Mouse (Mus musculus): ENCODE results near the gene Eid2b. TPM values are rescaled to one million over a fixed set of nuclear protein-coding genes. Genes with fewer than 3 reads are reported as not detected.

The Eid2b gene
- polyA plus RNA-seq, 1 experiment from 2014 or later, result 41.4 TPM

DNA sequence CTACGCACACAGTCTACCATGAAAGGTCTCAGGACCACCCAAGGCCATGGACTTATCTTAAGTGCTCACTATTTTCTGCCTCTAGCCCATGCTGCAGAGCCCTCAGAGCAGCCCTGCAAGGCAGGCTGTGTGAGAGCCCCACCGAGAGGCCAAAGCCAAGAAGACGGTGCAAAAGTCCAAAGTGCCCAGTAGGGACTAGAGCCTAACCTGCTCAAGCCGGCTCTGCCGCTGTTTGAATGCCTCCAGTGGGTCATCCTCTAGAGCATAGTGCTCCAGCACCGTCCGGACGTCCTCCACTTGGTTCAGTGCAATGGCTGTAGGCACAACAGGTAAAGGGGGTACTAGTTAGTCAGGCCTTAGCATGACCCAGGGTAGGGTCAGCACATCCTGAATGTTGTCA, 28.7 kb downstream of the Eid2b start:
- H3K4me1 ChIP-seq (replicated peaks), result peaks cover 51% of the 10 kb centered on the region
- H3K4me3 ChIP-seq (replicated peaks), result no peak overlapping the region
- 91% methylated on average over 8 of the region's 8 CpGs for WGBS
- H3K4me2 ChIP-seq (replicated peaks), result no peak overlapping the region
- H3K27me3 ChIP-seq, result no peaks in the 10 kb centered on the region
- H3K9ac ChIP-seq (replicated peaks), result no peak overlapping the region
- ATAC-seq, result no peak
- H3K9me3 ChIP-seq, result no peaks in the 10 kb centered on the region
- no peak overlapping the region for H3K27ac ChIP-seq
- peaks cover 56% of the 10 kb centered on the region for H3K36me3 ChIP-seq

DNA sequence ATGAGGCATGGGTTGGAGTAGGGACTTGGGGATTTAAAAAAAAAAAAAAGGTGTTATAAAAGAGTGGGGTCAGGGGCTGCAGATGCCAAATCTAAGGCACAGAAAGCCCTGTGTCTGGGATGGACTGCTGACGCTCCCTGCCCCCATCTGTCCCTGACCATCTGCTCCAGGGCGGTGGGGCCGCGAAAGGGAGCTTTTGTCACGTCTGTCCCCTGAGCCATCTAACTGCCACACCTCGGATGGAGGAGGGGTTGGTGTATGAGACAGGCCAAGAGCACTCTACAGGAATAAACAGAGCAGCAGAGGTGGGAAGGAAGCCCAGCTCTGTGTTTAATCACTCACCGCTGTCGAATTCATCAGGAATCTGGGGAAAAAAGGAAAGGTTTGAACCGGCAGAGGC, 32.2 kb downstream of the Eid2b start:
- Histone ChIP-seq H3K4me3 (replicated peaks) (0 out of 2 replicates have a peak overlapping the region, but pooled peaks have one; percentile 85), H3K36me3 (peaks cover 63% of the 10 kb centered on the region), H3K4me2 (replicated peaks) (peak overlapping the region; percentile 92), H3K27me3 (no peaks in the 10 kb centered on the region), H3K4me1 (replicated peaks) (peaks cover 32% of the 10 kb centered on the region), H3K9me3 (no peaks in the 10 kb centered on the region), H3K27ac (peak overlapping the region; percentile 39; the same call in 1 of the 2 replicates), H3K9ac (replicated peaks) (0 out of 2 replicates have a peak overlapping the region, but pooled peaks have one; percentile 14)
- WGBS, result 48% methylated on average over 9 of the region's 9 CpGs
- no peak for ATAC-seq

DNA sequence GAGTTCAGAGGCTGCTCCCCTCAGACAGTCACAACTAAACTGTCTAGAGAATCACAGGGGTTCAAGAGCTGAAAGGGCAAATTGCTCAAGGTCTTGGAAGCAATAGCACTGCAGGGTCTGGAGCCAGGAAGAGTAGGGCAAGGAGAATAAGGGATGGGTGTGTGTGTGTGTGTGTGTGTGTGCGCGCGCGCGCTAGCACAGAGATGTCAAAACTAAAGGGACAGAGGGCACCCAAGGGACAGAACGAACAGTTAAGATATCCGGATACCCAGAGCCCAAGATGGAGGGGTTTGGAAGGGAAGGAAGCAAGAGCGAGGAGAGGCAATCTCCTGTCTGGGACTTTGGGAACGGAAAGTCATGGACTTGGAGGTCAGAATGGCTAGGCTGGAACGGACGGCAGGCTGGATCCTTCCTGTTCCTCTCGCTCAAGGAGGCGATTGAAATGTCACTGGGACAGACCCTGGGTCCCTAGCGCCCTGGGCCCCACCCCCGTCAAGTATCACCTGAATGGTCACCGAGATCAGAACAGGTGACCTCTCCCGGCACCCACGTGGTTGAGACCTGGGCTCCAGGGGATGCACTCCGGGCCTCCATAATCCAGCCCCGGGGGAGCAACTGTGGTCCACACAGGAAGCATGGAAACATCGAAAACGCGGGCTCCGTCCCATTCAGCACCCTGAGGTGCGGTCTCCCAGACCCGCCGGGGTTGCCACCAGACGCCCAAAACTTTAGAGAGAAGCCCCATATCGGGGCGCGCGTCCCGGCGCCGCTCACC, 33.8 kb downstream of the Eid2b start:
- no peaks in the 10 kb centered on the region for H3K27me3 ChIP-seq
- peak overlapping the region; percentile 92 for H3K4me2 ChIP-seq (replicated peaks)
- peak overlapping the region; percentile 81 for H3K27ac ChIP-seq
- no peaks in the 10 kb centered on the region for H3K9me3 ChIP-seq
- WGBS, result 6% methylated on average over 35 of the region's 35 CpGs
- H3K4me1 ChIP-seq (replicated peaks), result peaks cover 32% of the 10 kb centered on the region
- H3K36me3 ChIP-seq, result peaks cover 63% of the 10 kb centered on the region
- H3K9ac ChIP-seq (replicated peaks), result peak overlapping the region; percentile 87
- peak overlapping the region; percentile 85 for H3K4me3 ChIP-seq (replicated peaks)
- peak; percentile 68 for ATAC-seq

DNA sequence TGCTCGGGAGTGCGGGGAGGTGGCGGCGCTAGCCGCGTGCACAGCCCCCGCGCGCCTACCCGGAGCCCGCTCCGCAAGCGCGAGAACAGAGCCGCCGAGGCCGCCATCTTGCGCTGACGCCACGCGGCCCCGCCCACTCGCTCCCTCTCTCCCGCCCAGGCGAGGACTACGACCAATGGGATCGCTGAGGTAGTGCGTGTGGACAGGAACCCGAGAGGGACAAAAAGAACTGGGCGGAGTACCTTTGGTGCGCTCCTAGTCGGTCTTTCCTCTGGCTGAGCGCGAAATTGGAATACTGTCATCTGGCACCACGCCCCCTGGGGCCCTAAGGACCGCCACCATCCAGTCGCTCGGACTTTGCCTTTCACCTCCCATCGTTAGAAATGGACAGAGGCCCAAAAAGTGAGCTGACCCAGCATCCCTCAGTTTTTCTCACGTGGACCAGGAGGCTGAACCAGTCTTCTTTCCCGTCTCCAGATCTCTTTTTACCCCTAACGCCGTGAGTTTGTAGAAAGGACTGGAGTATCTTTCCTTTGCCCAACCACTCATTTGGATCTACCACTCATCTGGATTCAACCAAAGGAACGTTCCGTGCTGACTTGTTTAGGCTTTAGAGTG, 34.5 kb downstream of the Eid2b start, which contains the start of gene Timm50:
Gene Timm50, minus strand, starts transcription at position 147 of the 618 bp plus-strand sequence.
- Histone ChIP-seq H3K4me2 (replicated peaks) (peak within 1 kb of the TSS; percentile 92), H3K36me3 (peaks cover 63% of the 10 kb centered on the region), H3K9me3 (no peaks in the 10 kb centered on the region), H3K27me3 (no peaks in the 10 kb centered on the region), H3K4me3 (replicated peaks) (peak within 1 kb of the TSS; percentile 85), H3K27ac (peak within 1 kb of the TSS; percentile 81), H3K9ac (replicated peaks) (peak within 1 kb of the TSS; percentile 87), H3K4me1 (replicated peaks) (peaks cover 32% of the 10 kb centered on the region)
- peak; percentile 98 for ATAC-seq
- 1% methylated on average over 44 of the region's 45 CpGs for WGBS

DNA sequence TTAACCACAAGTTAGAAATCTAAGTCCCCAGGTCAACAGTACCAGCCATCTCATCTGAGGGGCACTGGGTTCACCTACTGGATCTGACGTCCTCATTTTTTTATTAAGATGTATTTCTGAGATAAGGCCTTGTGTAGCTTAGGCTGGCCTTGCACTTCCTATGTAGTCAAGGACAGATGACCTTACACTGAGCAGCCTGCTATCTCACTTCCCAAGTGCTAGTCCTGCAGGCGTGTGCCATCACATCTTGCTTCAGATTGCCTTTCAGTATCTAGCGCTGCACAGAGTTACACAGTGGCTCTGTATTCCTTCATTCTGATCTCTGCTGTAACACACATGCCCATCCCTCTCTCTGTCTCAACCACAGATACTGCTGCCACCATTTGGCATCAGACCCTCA, 40.5 kb downstream of the Eid2b start:
- ATAC-seq, result no peak
- Histone ChIP-seq H3K27me3 (no peaks in the 10 kb centered on the region), H3K9me3 (no peaks in the 10 kb centered on the region), H3K4me2 (replicated peaks) (no peak overlapping the region), H3K4me1 (replicated peaks) (no peaks in the 10 kb centered on the region), H3K9ac (replicated peaks) (no peak overlapping the region), H3K4me3 (replicated peaks) (no peak overlapping the region), H3K27ac (no peak overlapping the region), H3K36me3 (peaks cover 91% of the 10 kb centered on the region)
- WGBS, result 87% methylated on average over 3 of the region's 3 CpGs

DNA sequence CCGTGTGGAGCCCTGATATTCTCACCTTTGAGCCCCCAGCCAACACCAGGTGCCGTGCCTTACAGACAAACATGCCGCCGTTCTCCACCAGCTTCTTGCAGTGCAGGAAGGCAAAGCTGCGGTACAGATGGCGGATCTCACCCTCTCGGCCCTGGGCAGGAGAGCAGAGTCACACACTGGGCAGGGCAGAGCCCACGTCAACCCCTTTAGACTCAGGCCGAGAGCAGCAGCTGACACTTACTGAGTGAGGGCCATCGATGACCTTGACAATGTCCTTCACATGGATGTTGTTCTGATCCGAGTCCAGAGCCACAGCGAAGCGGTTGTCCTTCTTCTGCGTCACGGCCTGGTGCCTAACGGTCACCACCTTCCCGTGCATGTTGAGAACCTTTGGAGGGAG, 41.2 kb downstream of the Eid2b start:
- Histone ChIP-seq H3K9me3 (no peaks in the 10 kb centered on the region), H3K4me1 (replicated peaks) (no peaks in the 10 kb centered on the region), H3K27ac (no peak overlapping the region), H3K4me3 (replicated peaks) (no peak overlapping the region), H3K4me2 (replicated peaks) (no peak overlapping the region), H3K27me3 (no peaks in the 10 kb centered on the region), H3K36me3 (peaks cover 98% of the 10 kb centered on the region), H3K9ac (replicated peaks) (no peak overlapping the region)
- no peak for ATAC-seq
- 94% methylated on average over 17 of the region's 17 CpGs for WGBS

DNA sequence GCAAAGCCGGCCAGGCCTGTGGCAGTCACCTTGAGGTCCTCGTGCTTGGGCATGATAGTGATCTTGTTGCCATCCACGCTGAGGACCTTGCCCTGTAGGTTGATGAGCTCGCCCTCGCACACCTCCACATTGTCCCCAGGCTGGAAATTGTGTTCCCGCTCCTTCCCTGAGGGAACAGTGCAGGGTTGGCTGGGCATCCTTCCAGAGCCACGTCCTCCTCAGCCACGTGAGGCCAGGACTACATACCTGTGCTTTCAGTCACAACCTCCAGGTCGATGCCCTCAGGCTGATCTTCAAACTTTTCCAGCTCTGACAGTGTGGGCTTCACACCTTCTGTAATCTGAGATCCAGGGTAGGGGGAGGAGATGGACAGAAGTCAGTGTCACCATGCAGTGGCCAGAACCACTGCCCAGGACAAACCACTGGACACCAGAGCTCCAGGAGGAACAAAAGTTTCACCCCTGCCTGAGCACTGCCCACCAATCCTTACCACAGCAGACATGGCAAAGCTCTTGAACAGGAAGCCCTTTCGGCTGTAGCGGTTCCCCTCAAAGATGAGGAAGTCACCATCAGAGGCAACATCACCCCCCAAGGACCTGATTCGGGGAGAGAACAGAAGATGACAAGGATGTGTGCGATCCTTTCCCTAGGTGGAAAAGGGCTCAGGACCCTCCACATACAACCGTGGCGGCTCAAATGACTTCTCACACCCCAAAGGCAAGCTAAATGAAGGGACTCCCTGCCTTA, 44.6 kb downstream of the Eid2b start:
- Histone ChIP-seq H3K27me3 (no peaks in the 10 kb centered on the region), H3K4me2 (replicated peaks) (no peak overlapping the region), H3K9me3 (no peaks in the 10 kb centered on the region), H3K36me3 (peaks cover 99% of the 10 kb centered on the region), H3K4me3 (replicated peaks) (no peak overlapping the region), H3K27ac (no peak overlapping the region), H3K9ac (replicated peaks) (no peak overlapping the region), H3K4me1 (replicated peaks) (no peaks in the 10 kb centered on the region)
- no peak for ATAC-seq
- 94% methylated on average over 15 of the region's 15 CpGs for WGBS

DNA sequence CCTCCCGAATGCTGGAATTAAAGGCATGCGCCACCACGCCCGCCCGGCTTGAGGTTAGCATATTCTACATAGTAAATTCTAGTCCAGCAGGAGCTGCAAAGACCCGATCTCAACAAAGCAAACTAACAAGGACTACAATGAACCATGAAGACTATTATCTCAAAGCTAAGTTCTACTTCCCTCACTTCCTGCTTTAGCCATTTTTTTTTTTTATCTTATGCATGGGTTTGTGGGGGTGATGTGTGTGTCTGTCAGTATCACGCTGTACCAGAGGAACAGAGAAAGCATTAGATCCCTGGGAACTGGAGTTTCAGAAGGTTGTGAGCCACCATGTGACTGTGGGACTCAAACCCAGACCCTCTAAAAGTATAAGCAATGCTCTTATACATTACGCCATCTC, 47.8 kb downstream of the Eid2b start:
- ATAC-seq, result no peak
- Histone ChIP-seq H3K4me3 (replicated peaks) (no peak overlapping the region), H3K9me3 (no peaks in the 10 kb centered on the region), H3K4me1 (replicated peaks) (no peaks in the 10 kb centered on the region), H3K27ac (no peak overlapping the region), H3K27me3 (no peaks in the 10 kb centered on the region), H3K9ac (replicated peaks) (no peak overlapping the region), H3K36me3 (peaks cover 99% of the 10 kb centered on the region), H3K4me2 (replicated peaks) (no peak overlapping the region)
- 95% methylated on average over 8 of the region's 8 CpGs for WGBS

DNA sequence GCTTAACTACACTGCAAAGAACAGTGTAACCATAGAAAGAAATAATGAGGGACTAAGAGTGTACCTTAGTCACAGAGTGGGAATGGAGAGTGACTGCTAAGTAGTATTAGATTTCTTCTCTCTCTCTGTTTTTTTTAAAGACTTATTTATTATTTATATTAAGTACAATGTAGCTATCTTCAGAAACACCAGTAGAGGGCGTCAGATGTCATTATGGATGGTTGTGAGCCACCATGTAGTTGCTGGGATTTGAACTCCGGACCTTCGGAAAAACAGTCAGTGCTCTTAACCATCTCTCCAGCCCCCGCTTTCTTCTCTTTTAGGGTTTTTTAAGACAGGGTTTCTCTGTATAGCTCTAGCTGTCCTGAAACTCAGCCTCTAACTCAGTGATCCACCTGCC, 48.9 kb downstream of the Eid2b start:
- Histone ChIP-seq H3K9me3 (no peaks in the 10 kb centered on the region), H3K4me1 (replicated peaks) (no peaks in the 10 kb centered on the region), H3K27me3 (no peaks in the 10 kb centered on the region), H3K27ac (no peak overlapping the region), H3K9ac (replicated peaks) (no peak overlapping the region), H3K4me3 (replicated peaks) (no peak overlapping the region), H3K36me3 (peaks cover 99% of the 10 kb centered on the region), H3K4me2 (replicated peaks) (no peak overlapping the region)
- 89% methylated on average over 4 of the region's 4 CpGs for WGBS
- no peak for ATAC-seq

DNA sequence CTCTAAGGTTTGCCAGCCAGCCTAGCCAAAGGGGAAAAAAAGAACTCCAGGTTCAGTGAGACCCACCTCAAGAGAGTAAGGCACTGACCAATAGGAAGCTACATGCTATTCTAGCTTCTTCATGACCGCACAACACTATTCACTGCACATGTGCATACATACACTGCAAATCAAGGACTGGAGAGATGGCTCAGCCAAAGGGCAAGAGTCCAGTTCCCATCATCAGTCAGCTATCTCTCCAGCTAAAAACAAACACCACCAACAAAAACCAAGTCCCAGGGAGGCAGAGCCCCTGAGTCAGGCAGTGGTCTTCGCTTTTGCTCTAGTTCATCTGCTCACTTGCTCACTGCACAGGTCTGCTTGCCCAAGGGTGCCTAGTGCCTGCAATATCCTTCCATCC, 50.7 kb downstream of the Eid2b start:
- Histone ChIP-seq H3K27me3 (no peaks in the 10 kb centered on the region), H3K4me2 (replicated peaks) (no peak overlapping the region), H3K27ac (no peak overlapping the region), H3K9me3 (no peaks in the 10 kb centered on the region), H3K4me1 (replicated peaks) (no peaks in the 10 kb centered on the region), H3K36me3 (peaks cover 84% of the 10 kb centered on the region), H3K9ac (replicated peaks) (no peak overlapping the region), H3K4me3 (replicated peaks) (no peak overlapping the region)
- no peak for ATAC-seq
- WGBS, result 93% methylated on average over 2 of the region's 2 CpGs

Measured in midbrain, embryonic 13.5 days (tissue).